ENCODE assay signal across 8 mouse cellular contexts in genomic region chr8:121116591-121117185, GRCm38 (mm10). TPM values are rescaled to one million over a fixed set of nuclear protein-coding genes. Genes with fewer than 3 reads are reported as not detected.
DNase-seq lines count a peak whose midpoint lies in the region; ATAC-seq and TF ChIP-seq lines count a peak whose summit lies in the region.

No protein-coding gene starts in this region.

- H3K4me2 ChIP-seq in hindbrain, embryonic 12.5 days (replicated peaks): peak overlapping the region; percentile 60

- H3K27me3 ChIP-seq in hindbrain, embryonic 12.5 days: peaks cover 92% of the 10 kb centered on the region
- peaks cover 100% of the 10 kb centered on the region for H3K27me3 ChIP-seq in midbrain, embryonic 10.5 days (ENCODE audit: low read depth, poor library complexity, severe bottlenecking)

- no peak for DNase-seq in left cerebral cortex, adult 2 months (ENCODE audit: extremely low spot score in 1 of 2, low spot score in 2 of 2)
- no peak for DNase-seq in left cerebral cortex, adult 8-10 months (ENCODE audit: low spot score in 2 of 2)
- DNase-seq in embryo, embryonic 11 days: peak; percentile 69
- DNase-seq in midbrain, embryonic 10.5 days (ENCODE audit: low spot score): no peak
- no peak for DNase-seq in ovary, postnatal 36 days (ENCODE audit: low spot score)
- DNase-seq in testis, postnatal 10 days (ENCODE audit: low spot score): no peak

- TF ChIP-seq CTCF in left cerebral cortex, adult 2 months (IDR thresholded peaks at IDR 0.05): no peak

- H3K9me3 ChIP-seq in hindbrain, embryonic 12.5 days (replicated peaks): 0 out of 2 replicates have a peak, but pooled peaks cover 3% of the 10 kb centered on the region
- H3K9me3 ChIP-seq in midbrain, embryonic 10.5 days (replicated peaks): no peaks in the 10 kb centered on the region

- WGBS in hindbrain, embryonic 12.5 days: under 1% methylated on average over 55 of the region's 55 CpGs
- under 1% methylated on average over 55 of the region's 55 CpGs for WGBS in midbrain, embryonic 10.5 days

- intact Hi-C loops in left cerebral cortex, adult 2 months (cut with DNase I): no loop called here

- no peaks in the 10 kb centered on the region for H3K36me3 ChIP-seq in hindbrain, embryonic 12.5 days
- no peaks in the 10 kb centered on the region for H3K36me3 ChIP-seq in midbrain, embryonic 10.5 days

- ATAC-seq in hindbrain, embryonic 12.5 days (ENCODE audit: low FRiP score): 0 out of 2 replicates have a peak, but pooled peaks have one; percentile 39
- ATAC-seq in erythroid progenitor cell, adult 5-6 weeks (replicated peaks; ENCODE audit: low FRiP score, poor library complexity, severe bottlenecking): no peak

- peak overlapping the region; percentile 67 for H3K9ac ChIP-seq in hindbrain, embryonic 12.5 days

- peaks cover 13% of the 10 kb centered on the region for H3K4me1 ChIP-seq in hindbrain, embryonic 12.5 days
- H3K4me1 ChIP-seq in midbrain, embryonic 10.5 days: peaks cover 27% of the 10 kb centered on the region

- no peak overlapping the region for H3K27ac ChIP-seq in left cerebral cortex, adult 2 months
- H3K27ac ChIP-seq in hindbrain, embryonic 12.5 days: peak overlapping the region; percentile 84
- no peak overlapping the region; the same call in 1 of the 2 replicates for H3K27ac ChIP-seq in midbrain, embryonic 10.5 days (replicated peaks)

- H3K4me3 ChIP-seq in left cerebral cortex, adult 2 months: peak overlapping the region; percentile 38
- H3K4me3 ChIP-seq in hindbrain, embryonic 12.5 days: peak overlapping the region; percentile 46
- H3K4me3 ChIP-seq in midbrain, embryonic 10.5 days: peak overlapping the region; percentile 59

RNA-seq across cellular contexts. Expression of gene Foxc2, which starts 0.7 kb away (rescaled TPM):
- total RNA-seq in left cerebral cortex, adult 2 months (2021): 1 to 10 TPM; 1.5 to 2.3 TPM
- 1 to 10 TPM; 1.2 to 2.2 (median 1.9) TPM for total RNA-seq in left cerebral cortex, adult 8-10 months (2022)
- polyA plus RNA-seq in hindbrain, embryonic 12.5 days (2016; fragmentation: Nextera tagmentation; extraction: Ambion mirVana): 22.7 and 25.4 TPM in 2 replicates
- 5.1 and 6.1 TPM in 2 replicates for polyA plus RNA-seq in midbrain, embryonic 10.5 days (2016; fragmentation: Nextera tagmentation; extraction: Ambion mirVana)
- total RNA-seq in erythroid progenitor cell, adult 5-6 weeks (2015; ENCODE audit: low replicate concordance): not detected in 2 replicates
- total RNA-seq in erythroid progenitor cell, adult 5-6 weeks (2017; ENCODE audit: low replicate concordance): not detected in 2 replicates

RNA-seq across cellular contexts. Expression of gene Mthfsd, which starts 8.5 kb away (rescaled TPM):
- total RNA-seq in left cerebral cortex, adult 2 months (2021): 10 to 100 TPM; 40.0 to 46.5 TPM
- 10 to 100 TPM; 33.9 to 43.3 (median 41.4) TPM for total RNA-seq in left cerebral cortex, adult 8-10 months (2022)
- 60.0 and 69.3 TPM in 2 replicates for polyA plus RNA-seq in hindbrain, embryonic 12.5 days (2016; fragmentation: Nextera tagmentation; extraction: Ambion mirVana)
- 66.3 and 66.8 TPM in 2 replicates for polyA plus RNA-seq in midbrain, embryonic 10.5 days (2016; fragmentation: Nextera tagmentation; extraction: Ambion mirVana)
- total RNA-seq in erythroid progenitor cell, adult 5-6 weeks (2015; ENCODE audit: low replicate concordance): 2.9 and 6.7 TPM in 2 replicates
- 6.4 TPM in 2 replicates for total RNA-seq in erythroid progenitor cell, adult 5-6 weeks (2017; ENCODE audit: low replicate concordance)

RNA-seq across cellular contexts. Expression of gene Foxl1, which starts 11.1 kb away (rescaled TPM):
- total RNA-seq in left cerebral cortex, adult 2 months (2021): under 1 TPM in 1 of 2 experiments, not detected in 1; 0.21 TPM
- total RNA-seq in left cerebral cortex, adult 8-10 months (2022): under 1 TPM; 0.13 to 0.34 (median 0.15) TPM
- polyA plus RNA-seq in hindbrain, embryonic 12.5 days (2016; fragmentation: Nextera tagmentation; extraction: Ambion mirVana): 1.8 and 2.2 TPM in 2 replicates
- 1.1 TPM in 2 replicates for polyA plus RNA-seq in midbrain, embryonic 10.5 days (2016; fragmentation: Nextera tagmentation; extraction: Ambion mirVana)
- total RNA-seq in erythroid progenitor cell, adult 5-6 weeks (2015; ENCODE audit: low replicate concordance): not detected in 2 replicates
- total RNA-seq in erythroid progenitor cell, adult 5-6 weeks (2017; ENCODE audit: low replicate concordance): not detected in 2 replicates

RNA-seq across cellular contexts. Expression of gene Foxf1, which starts 32.5 kb away (rescaled TPM):
- under 1 TPM; 0.79 to 0.91 TPM for total RNA-seq in left cerebral cortex, adult 2 months (2021)
- total RNA-seq in left cerebral cortex, adult 8-10 months (2022): 1 to 10 TPM in 2 of 4 experiments, under 1 TPM in 2; 0.54 to 1.6 (median 0.84) TPM
- polyA plus RNA-seq in hindbrain, embryonic 12.5 days (2016; fragmentation: Nextera tagmentation; extraction: Ambion mirVana): 2.0 and 3.2 TPM in 2 replicates
- polyA plus RNA-seq in midbrain, embryonic 10.5 days (2016; fragmentation: Nextera tagmentation; extraction: Ambion mirVana): 0.17 and 1.1 TPM in 2 replicates
- total RNA-seq in erythroid progenitor cell, adult 5-6 weeks (2015; ENCODE audit: low replicate concordance): not detected in 2 replicates
- total RNA-seq in erythroid progenitor cell, adult 5-6 weeks (2017; ENCODE audit: low replicate concordance): not detected in 2 replicates

Comparison
In these comparisons a context has a peak if more than half of its experiments do, and no peak if none do; other contexts are left out.
1. RNA of gene Mthfsd, which starts 8.5 kb away (total RNA-seq): 40.0 to 46.5 TPM in left cerebral cortex, adult 2 months and 33.9 to 43.3 TPM in left cerebral cortex, adult 8-10 months; 2.9 to 6.7 TPM in erythroid progenitor cell, adult 5-6 weeks; every median in the first group is over 4 times any median in the second.
2. Peak in every context shown above with its lines, with median percentiles within 50 percentile points of each other: H3K4me3 ChIP-seq.